In the genomic region with DNA sequence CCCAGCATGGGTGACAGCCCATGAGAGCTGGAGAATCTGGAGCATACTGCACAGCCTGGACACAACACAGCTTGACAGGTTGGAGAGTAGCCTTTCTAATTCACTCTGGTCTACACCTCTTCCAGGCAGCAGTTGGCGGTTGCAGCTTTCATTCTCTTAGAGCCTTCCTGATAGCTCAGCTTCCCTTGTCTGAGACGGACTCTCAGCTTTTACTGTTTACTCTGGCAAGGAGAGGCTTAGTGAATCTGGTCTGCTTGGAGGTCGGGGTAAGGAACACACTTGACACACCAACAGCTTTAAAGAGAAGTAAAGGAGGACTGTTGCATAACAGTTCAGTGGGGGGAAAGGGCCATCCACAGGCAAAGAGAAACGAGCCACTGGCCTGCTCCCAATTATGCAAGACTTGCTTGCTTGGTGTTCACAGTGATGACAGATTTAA, we compare ENCODE assay signal across 8 mouse cellular contexts. TPM values are rescaled to one million over a fixed set of nuclear protein-coding genes. Genes with fewer than 3 reads are reported as not detected.
DNase-seq lines count a peak whose midpoint lies in the region; ATAC-seq lines count a peak whose summit lies in the region.

No protein-coding gene starts in this region.

- no peaks in the 10 kb centered on the region for H3K9me3 ChIP-seq in forebrain, embryonic 13.5 days (replicated peaks)
- H3K9me3 ChIP-seq in liver, embryonic 15.5 days (replicated peaks) = no peaks in the 10 kb centered on the region
- H3K9me3 ChIP-seq in neural tube, embryonic 15.5 days (replicated peaks) = no peaks in the 10 kb centered on the region

- H3K4me1 ChIP-seq in forebrain, embryonic 13.5 days = peaks cover 32% of the 10 kb centered on the region
- 0 out of 2 replicates have a peak, but pooled peaks cover 10% of the 10 kb centered on the region for H3K4me1 ChIP-seq in liver, embryonic 15.5 days (replicated peaks)
- H3K4me1 ChIP-seq in neural tube, embryonic 15.5 days = peaks cover 23% of the 10 kb centered on the region

- H3K27ac ChIP-seq in forebrain, embryonic 13.5 days = peak overlapping the region; percentile 90
- H3K27ac ChIP-seq in liver, embryonic 15.5 days (replicated peaks) = peak overlapping the region; percentile 60; the same call in 1 of the 2 replicates
- peak overlapping the region; percentile 79 for H3K27ac ChIP-seq in neural tube, embryonic 15.5 days (replicated peaks)

- ATAC-seq in forebrain, embryonic 13.5 days = peak; percentile 64
- ATAC-seq in hematopoietic stem cell, adult 5-6 weeks (replicated peaks in 1 of 2; ENCODE audit: insufficient read depth in 1 of 2, low FRiP score in 2 of 2, low TSS enrichment in 1 of 2, low read depth in 1 of 2, poor library complexity in 2 of 2, severe bottlenecking in 2 of 2) = peak; percentile 66 to 83
- peak; percentile 51 for ATAC-seq in liver, embryonic 15.5 days (ENCODE audit: insufficient read depth)
- ATAC-seq in neural tube, embryonic 15.5 days (ENCODE audit: low FRiP score) = no peak

- no peak overlapping the region for H3K4me3 ChIP-seq in forebrain, embryonic 13.5 days
- H3K4me3 ChIP-seq in liver, embryonic 15.5 days (replicated peaks) = no peak overlapping the region
- no peak overlapping the region for H3K4me3 ChIP-seq in neural tube, embryonic 15.5 days (replicated peaks)

- no peaks in the 10 kb centered on the region for H3K36me3 ChIP-seq in forebrain, embryonic 13.5 days (ENCODE audit: poor library complexity, severe bottlenecking)
- peaks cover 14% of the 10 kb centered on the region; the same call in 1 of the 2 replicates for H3K36me3 ChIP-seq in liver, embryonic 15.5 days (replicated peaks)
- peaks cover 7% of the 10 kb centered on the region; the same call in 1 of the 2 replicates for H3K36me3 ChIP-seq in neural tube, embryonic 15.5 days

- WGBS in forebrain, embryonic 13.5 days = 44% methylated on average over 4 of the region's 4 CpGs
- 24% methylated on average over 4 of the region's 4 CpGs for WGBS in liver, embryonic 15.5 days (ENCODE audit: insufficient replicate concordance)
- WGBS in neural tube, embryonic 15.5 days = 63% methylated on average over 4 of the region's 4 CpGs

- DNase-seq in 3T3-L1 (ENCODE audit: low read depth, low spot score) = peak; percentile 12
- peak; percentile 71 for DNase-seq in adrenal gland, adult 8-10 months
- DNase-seq in T-cell, adult 2 months (ENCODE audit: low spot score) = no peak
- no peak for DNase-seq in thymus, postnatal 36 days

- H3K9ac ChIP-seq in forebrain, embryonic 13.5 days = no peak overlapping the region
- H3K9ac ChIP-seq in liver, embryonic 15.5 days = no peak overlapping the region
- H3K9ac ChIP-seq in neural tube, embryonic 15.5 days (replicated peaks) = no peak overlapping the region

- no peak overlapping the region for H3K4me2 ChIP-seq in forebrain, embryonic 13.5 days
- peak overlapping the region; percentile 42 for H3K4me2 ChIP-seq in liver, embryonic 15.5 days
- H3K4me2 ChIP-seq in neural tube, embryonic 15.5 days = no peak overlapping the region

- H3K27me3 ChIP-seq in forebrain, embryonic 13.5 days = no peaks in the 10 kb centered on the region
- no peaks in the 10 kb centered on the region for H3K27me3 ChIP-seq in liver, embryonic 15.5 days
- H3K27me3 ChIP-seq in neural tube, embryonic 15.5 days (replicated peaks) = no peaks in the 10 kb centered on the region

RNA-seq across cellular contexts. Expression of gene Eif2b3, which starts 22.1 kb away (rescaled TPM):
- total RNA-seq in adrenal gland, adult 8-10 months (2022) = 10 to 100 TPM; 32.2 to 40.2 (median 33.8) TPM
- polyA plus RNA-seq in forebrain, embryonic 13.5 days (2015; fragmentation: Nextera tagmentation; extraction: Ambion mirVana) = 42.5 and 45.7 TPM in 2 replicates
- total RNA-seq in hematopoietic stem cell, adult 5-6 weeks (2017) = 21.2 and 34.4 TPM in 2 replicates
- polyA plus RNA-seq in liver, embryonic 15.5 days (2015; fragmentation: Nextera tagmentation; extraction: Ambion mirVana) = 22.9 and 23.3 TPM in 2 replicates
- polyA plus RNA-seq in neural tube, embryonic 15.5 days (2015; fragmentation: Nextera tagmentation; extraction: Ambion mirVana) = 46.1 and 49.1 TPM in 2 replicates

RNA-seq across cellular contexts. Expression of gene Hectd3, which starts 46.2 kb away (rescaled TPM):
- total RNA-seq in adrenal gland, adult 8-10 months (2022) = 10 to 100 TPM; 29.5 to 41.4 (median 34.6) TPM
- 17.4 and 17.9 TPM in 2 replicates for polyA plus RNA-seq in forebrain, embryonic 13.5 days (2015; fragmentation: Nextera tagmentation; extraction: Ambion mirVana)
- 14.4 and 17.0 TPM in 2 replicates for total RNA-seq in hematopoietic stem cell, adult 5-6 weeks (2017)
- polyA plus RNA-seq in liver, embryonic 15.5 days (2015; fragmentation: Nextera tagmentation; extraction: Ambion mirVana) = 8.1 and 8.3 TPM in 2 replicates
- polyA plus RNA-seq in neural tube, embryonic 15.5 days (2015; fragmentation: Nextera tagmentation; extraction: Ambion mirVana) = 22.4 and 24.9 TPM in 2 replicates

RNA-seq across cellular contexts. Expression of gene Urod, which starts 47.1 kb away (rescaled TPM):
- total RNA-seq in adrenal gland, adult 8-10 months (2022) = 100 to 1,000 TPM; 123 to 137 (median 128) TPM
- polyA plus RNA-seq in forebrain, embryonic 13.5 days (2015; fragmentation: Nextera tagmentation; extraction: Ambion mirVana) = 81.6 and 88.2 TPM in 2 replicates
- 40.1 and 52.0 TPM in 2 replicates for total RNA-seq in hematopoietic stem cell, adult 5-6 weeks (2017)
- polyA plus RNA-seq in liver, embryonic 15.5 days (2015; fragmentation: Nextera tagmentation; extraction: Ambion mirVana) = 579 and 584 TPM in 2 replicates
- polyA plus RNA-seq in neural tube, embryonic 15.5 days (2015; fragmentation: Nextera tagmentation; extraction: Ambion mirVana) = 57.2 and 62.7 TPM in 2 replicates

RNA-seq across cellular contexts. Expression of gene Ptch2, which starts 54.6 kb away (rescaled TPM):
- total RNA-seq in adrenal gland, adult 8-10 months (2022) = 1 to 10 TPM; 3.8 to 9.0 (median 8.3) TPM
- polyA plus RNA-seq in forebrain, embryonic 13.5 days (2015; fragmentation: Nextera tagmentation; extraction: Ambion mirVana) = 4.0 and 5.8 TPM in 2 replicates
- total RNA-seq in hematopoietic stem cell, adult 5-6 weeks (2017) = 0.13 TPM in 1 of 2 replicates, not detected in the other
- 0.56 and 0.66 TPM in 2 replicates for polyA plus RNA-seq in liver, embryonic 15.5 days (2015; fragmentation: Nextera tagmentation; extraction: Ambion mirVana)
- polyA plus RNA-seq in neural tube, embryonic 15.5 days (2015; fragmentation: Nextera tagmentation; extraction: Ambion mirVana) = 6.9 and 7.1 TPM in 2 replicates

Comparison
In these comparisons a context has a peak if more than half of its experiments do, and no peak if none do; other contexts are left out.
1. DNase-seq: peak in 3T3-L1 (single experiment) and adrenal gland, adult 8-10 months (single experiment); none in T-cell, adult 2 months (single experiment) and thymus, postnatal 36 days (0 of 2).
2. Peak in every context shown above with its lines, with median percentiles within 50 percentile points of each other: H3K27ac ChIP-seq.